ENCODE assay signal across 8 mouse cellular contexts in the genomic region with DNA sequence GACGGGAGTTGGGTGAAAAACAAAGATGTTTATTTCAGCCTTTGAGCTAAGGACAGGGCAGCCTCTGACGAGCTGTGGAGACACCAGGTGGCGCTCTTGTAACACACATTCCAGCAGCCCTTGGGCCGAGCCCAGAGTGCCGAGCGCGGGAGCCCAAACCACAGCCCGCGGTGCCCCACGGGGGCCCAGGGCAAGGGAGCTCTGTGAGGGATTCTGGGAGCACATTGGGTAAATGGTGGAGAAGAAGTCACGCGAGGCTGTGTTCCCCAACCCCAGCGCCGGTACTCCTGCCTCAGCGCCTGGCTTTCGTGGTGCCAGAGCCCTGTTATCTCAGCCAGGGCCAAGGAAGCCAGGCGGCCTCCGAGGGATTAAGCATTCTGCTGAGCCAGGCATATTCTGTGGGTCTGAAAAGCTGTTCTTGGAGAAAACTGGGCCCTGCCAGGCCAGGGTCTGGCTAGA. TPM values are rescaled to one million over a fixed set of nuclear protein-coding genes. Genes with fewer than 3 reads are reported as not detected.
DNase-seq lines count a peak whose midpoint lies in the region; ATAC-seq lines count a peak whose summit lies in the region.

No protein-coding gene starts in this region.

- H3K36me3 ChIP-seq in intestine, embryonic 15.5 days, result no peaks in the 10 kb centered on the region
- H3K36me3 ChIP-seq in midbrain, embryonic 10.5 days, result no peaks in the 10 kb centered on the region

- peak; percentile 89 for DNase-seq in adrenal gland, adult 2 months
- peak; percentile 83 for DNase-seq in embryo, embryonic 11.5 days (ENCODE audit: low read depth, low spot score)
- DNase-seq in gastrocnemius, postnatal 4 days (ENCODE audit: low spot score in 2 of 2), result peak; percentile 83 to 94
- peak; percentile 84 to 87 for DNase-seq in left cerebral cortex, postnatal 25 days (ENCODE audit: low spot score in 2 of 2)
- DNase-seq in midbrain, embryonic 10.5 days (ENCODE audit: low spot score), result peak; percentile 88
- peak; percentile 44 to 60 for DNase-seq in right cerebral cortex, postnatal 36 days (ENCODE audit: low spot score in 2 of 2)
- peak; percentile 80 to 91 for DNase-seq in urinary bladder, postnatal 4 days (ENCODE audit: low spot score in 2 of 2)

- peak overlapping the region; percentile 36 for H3K9ac ChIP-seq in intestine, embryonic 15.5 days

- peak overlapping the region; percentile 76 for H3K27ac ChIP-seq in intestine, embryonic 15.5 days
- H3K27ac ChIP-seq in midbrain, embryonic 10.5 days (replicated peaks), result peak overlapping the region; percentile 82

- no peaks in the 10 kb centered on the region for H3K27me3 ChIP-seq in intestine, embryonic 15.5 days (replicated peaks)
- H3K27me3 ChIP-seq in midbrain, embryonic 10.5 days (ENCODE audit: low read depth, poor library complexity, severe bottlenecking), result peaks cover 31% of the 10 kb centered on the region

- H3K4me3 ChIP-seq in intestine, embryonic 15.5 days (replicated peaks), result peak overlapping the region; percentile 26
- peak overlapping the region; percentile 41 for H3K4me3 ChIP-seq in midbrain, embryonic 10.5 days

- peak overlapping the region; percentile 76 for H3K4me2 ChIP-seq in intestine, embryonic 15.5 days (replicated peaks)

- intact Hi-C loops in left cerebral cortex, postnatal 25 days (cut with DNase I), result loop anchor here (1.0 to 10.0 kb wide), 4 partner anchors 57 to 611 kb away; a partner anchor contains a TSS

- no peaks in the 10 kb centered on the region for H3K9me3 ChIP-seq in intestine, embryonic 15.5 days
- H3K9me3 ChIP-seq in midbrain, embryonic 10.5 days (replicated peaks), result no peaks in the 10 kb centered on the region

- peaks cover 25% of the 10 kb centered on the region for H3K4me1 ChIP-seq in intestine, embryonic 15.5 days (replicated peaks)
- peaks cover 31% of the 10 kb centered on the region for H3K4me1 ChIP-seq in midbrain, embryonic 10.5 days

- 2% methylated on average over 18 of the region's 18 CpGs for WGBS in intestine, embryonic 15.5 days
- WGBS in midbrain, embryonic 10.5 days, result 6% methylated on average over 18 of the region's 18 CpGs

- ATAC-seq in intestine, embryonic 15.5 days, result peak; percentile 91

RNA-seq across cellular contexts. Expression of a gene that starts 47.8 kb away (rescaled TPM):
- 1 to 10 TPM; 1.9 to 4.1 TPM for total RNA-seq in adrenal gland, adult 2 months (2021)
- 14.2 and 17.2 TPM in 2 replicates for polyA plus RNA-seq in adrenal gland, adult 2 months (2012; rRNA removed)
- 1 to 10 TPM; 6.0 to 7.7 TPM for total RNA-seq in gastrocnemius, postnatal 4 days (2021)
- polyA plus RNA-seq in intestine, embryonic 15.5 days (2015; fragmentation: Nextera tagmentation; extraction: Ambion mirVana), result 7.9 and 9.9 TPM in 2 replicates
- 1 to 10 TPM in 1 of 2 experiments, under 1 TPM in 1; 0.53 to 1.4 TPM for total RNA-seq in left cerebral cortex, postnatal 25 days (2021)
- polyA plus RNA-seq in midbrain, embryonic 10.5 days (2016; fragmentation: Nextera tagmentation; extraction: Ambion mirVana), result 0.69 and 1.1 TPM in 2 replicates

RNA-seq across cellular contexts. Expression of a gene that starts 59.5 kb away (rescaled TPM):
- total RNA-seq in adrenal gland, adult 2 months (2021), result under 1 TPM; 0.23 to 0.24 TPM
- polyA plus RNA-seq in adrenal gland, adult 2 months (2012; rRNA removed), result 0.40 and 0.48 TPM in 2 replicates
- total RNA-seq in gastrocnemius, postnatal 4 days (2021), result 10 to 100 TPM in 1 of 2 experiments, 1 to 10 TPM in 1; 10.0 to 10.3 TPM
- 8.2 and 9.8 TPM in 2 replicates for polyA plus RNA-seq in intestine, embryonic 15.5 days (2015; fragmentation: Nextera tagmentation; extraction: Ambion mirVana)
- not detected for total RNA-seq in left cerebral cortex, postnatal 25 days (2021)
- polyA plus RNA-seq in midbrain, embryonic 10.5 days (2016; fragmentation: Nextera tagmentation; extraction: Ambion mirVana), result 0.62 and 0.93 TPM in 2 replicates

Comparison
In these comparisons a context has a peak if more than half of its experiments do, and no peak if none do; other contexts are left out.
1. Peak in every context shown above with its lines: DNase-seq, ATAC-seq, H3K4me3 ChIP-seq and H3K27ac ChIP-seq.
2. RNA of a gene that starts 59.5 kb away (total RNA-seq): 10.0 to 10.3 TPM in gastrocnemius, postnatal 4 days; 0.23 to 0.24 TPM in adrenal gland, adult 2 months and not detected in left cerebral cortex, postnatal 25 days; every median in the first group is over 4 times any median in the second.